Mouse (Mus musculus): ENCODE results near the gene Arid2.

DNA sequence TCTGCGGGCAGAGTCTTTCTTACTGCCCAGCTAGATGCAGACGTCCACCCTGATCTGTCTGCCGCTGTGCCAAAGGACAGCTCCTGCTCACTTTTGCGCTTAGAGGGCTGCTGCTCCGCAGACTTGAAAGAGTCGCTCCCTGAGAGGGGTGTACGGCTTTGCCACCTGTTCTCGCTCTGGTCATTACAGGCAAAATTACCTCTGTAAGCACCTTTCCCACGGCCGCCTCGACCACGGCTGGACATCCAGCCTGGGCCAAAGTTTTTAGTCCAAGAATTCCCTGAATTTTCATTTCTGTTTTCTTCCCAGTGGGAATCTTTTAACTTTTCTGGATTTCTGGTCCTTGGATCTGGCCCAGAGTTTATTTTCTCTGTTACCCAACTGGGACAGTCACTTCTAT lies 130.8 kb downstream of the Arid2 start:
- TF ChIP-seq GATA1 (IDR thresholded peaks at IDR 0.05; ENCODE audit: borderline replicate concordance, low read length) (no peak), FLI1 (IDR thresholded peaks at IDR 0.05; ENCODE audit: low read length) (no peak)
